Mouse (Mus musculus) forebrain, embryonic 15.5 days (tissue): ENCODE data around the gene Fdxacb1. TPM values are rescaled to one million over a fixed set of nuclear protein-coding genes. Genes with fewer than 3 reads are reported as not detected.

Experiments used
- ATAC-seq: fragments of 200-750 bp; cut with Nextera tagmentation; replicated peaks from 2 replicates; pipeline ENCODE4 v1.8.0; 2017; ENCODE audit warnings: mild to moderate bottlenecking, moderate TSS enrichment, moderate library complexity
- H3K27ac ChIP-seq: fragments of 300-500 bp; sonication (generic); replicated peaks from 2 replicates; pipeline ENCODE4 v1.5.1; 2015; ENCODE audit warnings: mild to moderate bottlenecking, inconsistent platforms
- H3K27me3 ChIP-seq: fragments of 300-500 bp; sonication (generic); 2 replicates; pipeline ENCODE4 v1.6.1; 2015; ENCODE audit warnings: inconsistent platforms
- H3K36me3 ChIP-seq: fragments of 300-500 bp; sonication (generic); 2 replicates; pipeline ENCODE4 v1.6.1; 2015; ENCODE audit warnings: mild to moderate bottlenecking, inconsistent platforms
- H3K4me1 ChIP-seq: fragments of 300-500 bp; sonication (generic); 2 replicates; pipeline ENCODE4 v1.6.1; 2015; ENCODE audit warnings: inconsistent platforms
- H3K4me2 ChIP-seq: fragments of 300-500 bp; sonication (generic); replicated peaks from 2 replicates; pipeline ENCODE4 v1.6.1; 2015; ENCODE audit warnings: mild to moderate bottlenecking, inconsistent platforms
- H3K4me3 ChIP-seq: fragments of 300-500 bp; sonication (generic); 2 replicates; pipeline ENCODE4 v1.5.1; 2015; ENCODE audit warnings: mild to moderate bottlenecking, inconsistent platforms
- H3K9ac ChIP-seq: fragments of 300-500 bp; sonication (generic); replicated peaks from 2 replicates; pipeline ENCODE4 v1.6.1; 2015; ENCODE audit warnings: mild to moderate bottlenecking, inconsistent platforms
- H3K9me3 ChIP-seq: fragments of 300-500 bp; sonication (generic); 2 replicates; pipeline ENCODE4 v1.6.1; 2016; ENCODE audit warnings: inconsistent platforms
- WGBS: fragments of 180-500 bp; shearing (Covaris S2); methylation state at CpG from one replicate; pipeline ENCODE4 v1.1.7; 2015; ENCODE audit warnings: mixed read lengths; 5-methylcytosine and 5-hydroxymethylcytosine counted together
- polyA plus RNA-seq: library from polyadenylated mRNA; unstranded; fragments of >200 nt; fragmentation: Nextera tagmentation; extraction: Ambion mirVana; gene quantifications from 2 replicates; pipeline ENCODE4 v1.2.1, GENCODE M21; 2015

Gene Fdxacb1
- polyA plus RNA-seq, 1 experiment from 2014 or later, result 11.0 TPM

DNA sequence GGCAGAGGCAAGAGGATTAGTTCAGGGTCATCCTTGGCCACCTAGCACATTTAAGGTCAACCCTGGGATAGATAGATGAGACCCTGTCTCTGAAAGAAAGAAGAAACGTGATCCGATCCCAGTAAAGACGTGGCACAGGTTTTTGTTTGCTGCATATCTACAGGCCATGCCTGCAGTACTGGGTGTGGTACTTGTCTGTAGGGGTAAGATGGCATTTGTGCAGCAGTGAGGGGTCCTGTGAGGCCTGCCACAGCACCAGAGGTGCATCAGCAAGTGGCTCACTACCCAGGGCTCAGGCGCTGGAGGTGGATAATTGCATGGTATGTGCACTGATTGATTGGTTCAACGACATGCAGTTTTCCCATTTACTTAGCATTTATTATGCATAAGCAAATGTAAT, 45.8 kb downstream of the Fdxacb1 start:
- H3K4me2 ChIP-seq, result no peak overlapping the region
- WGBS, result 95% methylated on average over 5 of the region's 5 CpGs
- H3K27me3 ChIP-seq, result no peaks in the 10 kb centered on the region
- H3K36me3 ChIP-seq, result peaks cover 56% of the 10 kb centered on the region
- no peak overlapping the region for H3K4me3 ChIP-seq
- no peak for ATAC-seq
- no peak overlapping the region for H3K27ac ChIP-seq
- H3K4me1 ChIP-seq, result no peaks in the 10 kb centered on the region
- no peak overlapping the region for H3K9ac ChIP-seq
- H3K9me3 ChIP-seq, result no peaks in the 10 kb centered on the region

GRCm38 (mm10) chr9:50815666-50816065, 47.6 kb downstream of the Fdxacb1 start:
- H3K27me3 ChIP-seq, result no peaks in the 10 kb centered on the region
- no peaks in the 10 kb centered on the region for H3K4me1 ChIP-seq
- no peak overlapping the region for H3K27ac ChIP-seq
- no peak overlapping the region for H3K4me2 ChIP-seq
- no peak overlapping the region for H3K9ac ChIP-seq
- ATAC-seq, result no peak
- 96% methylated on average over 4 of the region's 4 CpGs for WGBS
- no peak overlapping the region for H3K4me3 ChIP-seq
- no peaks in the 10 kb centered on the region for H3K9me3 ChIP-seq
- peaks cover 38% of the 10 kb centered on the region for H3K36me3 ChIP-seq

- H3K27ac ChIP-seq, result no peak overlapping the region
- 92% methylated on average over 1 of the region's 1 CpGs for WGBS
- peaks cover 35% of the 10 kb centered on the region for H3K36me3 ChIP-seq
These were observed 48.5 kb downstream of the Fdxacb1 start for GRCm38 (mm10) chr9:50816512-50816911.

GRCm38 (mm10) chr9:50818050-50818449, 50.0 kb downstream of the Fdxacb1 start:
- no peak for ATAC-seq
- Histone ChIP-seq H3K27me3 (no peaks in the 10 kb centered on the region), H3K36me3 (peaks cover 34% of the 10 kb centered on the region), H3K4me1 (no peaks in the 10 kb centered on the region), H3K4me2 (no peak overlapping the region), H3K9me3 (no peaks in the 10 kb centered on the region), H3K4me3 (no peak overlapping the region), H3K9ac (no peak overlapping the region), H3K27ac (no peak overlapping the region)
- 94% methylated on average over 6 of the region's 6 CpGs for WGBS

More at GRCm38 (mm10) chr9:50816512-50816911, 48.5 kb downstream of the Fdxacb1 start:
- no peak overlapping the region for H3K4me2 ChIP-seq
- H3K4me3 ChIP-seq, result no peak overlapping the region
- no peak overlapping the region for H3K9ac ChIP-seq
- no peaks in the 10 kb centered on the region for H3K4me1 ChIP-seq
- no peaks in the 10 kb centered on the region for H3K27me3 ChIP-seq
- no peak for ATAC-seq
- no peaks in the 10 kb centered on the region for H3K9me3 ChIP-seq

GRCm38 (mm10) chr9:50819716-50820115, 51.7 kb downstream of the Fdxacb1 start:
- H3K4me2 ChIP-seq, result no peak overlapping the region
- no peaks in the 10 kb centered on the region for H3K4me1 ChIP-seq
- H3K27ac ChIP-seq, result no peak overlapping the region
- no peak overlapping the region for H3K9ac ChIP-seq
- no peaks in the 10 kb centered on the region for H3K9me3 ChIP-seq
- H3K27me3 ChIP-seq, result no peaks in the 10 kb centered on the region
- H3K36me3 ChIP-seq, result peaks cover 28% of the 10 kb centered on the region
- H3K4me3 ChIP-seq, result no peak overlapping the region
- ATAC-seq, result no peak
- 87% methylated on average over 6 of the region's 6 CpGs for WGBS

- no peak overlapping the region for H3K4me2 ChIP-seq
- H3K27ac ChIP-seq, result no peak overlapping the region
- 86% methylated on average over 6 of the region's 6 CpGs for WGBS
- H3K9ac ChIP-seq, result no peak overlapping the region
- H3K36me3 ChIP-seq, result peaks cover 22% of the 10 kb centered on the region
- H3K4me3 ChIP-seq, result no peak overlapping the region
- no peak for ATAC-seq
- H3K9me3 ChIP-seq, result no peaks in the 10 kb centered on the region
- H3K4me1 ChIP-seq, result no peaks in the 10 kb centered on the region
- no peaks in the 10 kb centered on the region for H3K27me3 ChIP-seq
These were observed 53.6 kb downstream of the Fdxacb1 start for GRCm38 (mm10) chr9:50821651-50822050.

GRCm38 (mm10) chr9:50822216-50822615, 54.2 kb downstream of the Fdxacb1 start:
- Histone ChIP-seq H3K9me3 (no peaks in the 10 kb centered on the region), H3K4me1 (no peaks in the 10 kb centered on the region), H3K36me3 (peaks cover 17% of the 10 kb centered on the region), H3K27me3 (no peaks in the 10 kb centered on the region), H3K27ac (no peak overlapping the region), H3K4me2 (no peak overlapping the region), H3K4me3 (no peak overlapping the region), H3K9ac (no peak overlapping the region)
- no peak for ATAC-seq
- WGBS, result 97% methylated on average over 5 of the region's 5 CpGs

Other genes with a start within 250 kb of the Fdxacb1 start
- 89.4 and 93.4 TPM in 2 replicates for gene Pts, start 239.5 kb upstream of the Fdxacb1 start, polyA plus RNA-seq
- gene Il18, start 213.4 kb upstream of the Fdxacb1 start, polyA plus RNA-seq, result 12.6 and 16.5 TPM in 2 replicates
- gene Bco2, start 213.1 kb upstream of the Fdxacb1 start, polyA plus RNA-seq, result 0.36 and 0.43 TPM in 2 replicates
- 0.19 and 0.31 TPM in 2 replicates for gene Tex12, start 206.9 kb upstream of the Fdxacb1 start, polyA plus RNA-seq
- 197 and 209 TPM in 2 replicates for gene Sdhd, start 164.4 kb upstream of the Fdxacb1 start, polyA plus RNA-seq
- gene Timm8b, start 164.3 kb upstream of the Fdxacb1 start, polyA plus RNA-seq, result 328 and 352 TPM in 2 replicates
- 3.6 and 5.8 TPM in 2 replicates for gene Pih1d2, start 150.9 kb upstream of the Fdxacb1 start, polyA plus RNA-seq
- gene Nkapd1, start 150.8 kb upstream of the Fdxacb1 start, polyA plus RNA-seq, result 22.8 and 23.3 TPM in 2 replicates
- 41.4 and 43.9 TPM in 2 replicates for gene Dlat, start 108.5 kb upstream of the Fdxacb1 start, polyA plus RNA-seq
- gene Dixdc1, start 28.7 kb upstream of the Fdxacb1 start, polyA plus RNA-seq, result 24.7 and 26.9 TPM in 2 replicates
- 1.4 and 1.5 TPM in 2 replicates for gene 2310030G06Rik, start 21.7 kb upstream of the Fdxacb1 start, polyA plus RNA-seq
- gene Cryab, start 16.9 kb upstream of the Fdxacb1 start, polyA plus RNA-seq, result 13.1 and 14.1 TPM in 2 replicates
- 1.4 TPM in 1 of 2 replicates, not detected in the other for gene Hspb2, start 15.9 kb upstream of the Fdxacb1 start, polyA plus RNA-seq
- 48.3 and 50.3 TPM in 2 replicates for gene Alg9, start 6.8 kb downstream of the Fdxacb1 start, polyA plus RNA-seq
- gene 1110032A03Rik, start 7.3 kb downstream of the Fdxacb1 start, polyA plus RNA-seq, result 46.5 and 55.9 TPM in 2 replicates
- gene Ppp2r1b, start 77.1 kb downstream of the Fdxacb1 start, polyA plus RNA-seq, result 89.6 and 95.9 TPM in 2 replicates
- 19.5 and 21.2 TPM in 2 replicates for gene Sik2, start 240.8 kb downstream of the Fdxacb1 start, polyA plus RNA-seq